Mouse (Mus musculus) adrenal gland, postnatal 25 days (tissue): ENCODE data around the gene Wdpcp. TPM values are rescaled to one million over a fixed set of nuclear protein-coding genes. Genes with fewer than 3 reads are reported as not detected.

Source experiments
- DNase-seq: peaks from one replicate; pipeline ENCODE4 v3.0.0; 2021; ENCODE audit warnings: mixed read lengths
- microRNA-seq, 2 experiments: library from miRNA; unstranded; fragments of <30 nt; microRNA quantifications; one replicate each; pipeline ENCODE4 v1.2.0; 2021
- total RNA-seq: library from RNA; stranded (reverse); gene quantifications from 2 replicates; pipeline ENCODE4 v1.2.3, GENCODE M21; 2021

Gene Wdpcp
- total RNA-seq, 1 experiment from 2014 or later: 12.5 TPM

DNA sequence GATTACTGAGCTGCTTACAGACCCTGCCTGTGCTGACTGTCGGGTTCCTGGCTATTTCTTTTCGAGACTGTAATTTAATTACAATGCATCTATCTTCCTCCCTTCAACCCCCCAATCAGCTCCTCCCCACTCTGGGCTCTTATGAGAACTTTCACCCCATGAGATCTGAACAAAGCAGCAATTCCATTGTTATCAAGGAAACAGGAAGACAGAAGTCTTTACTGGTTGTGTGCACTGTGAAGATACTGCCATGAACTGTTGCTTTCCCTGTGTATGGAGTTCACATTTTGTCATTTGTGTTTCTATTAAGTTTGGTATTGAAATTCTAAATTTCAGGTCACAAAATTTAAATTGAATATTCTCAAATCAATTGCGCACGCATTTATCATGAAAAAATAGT lies 177.5 kb downstream of the Wdpcp start:
- no peak for DNase-seq

DNA sequence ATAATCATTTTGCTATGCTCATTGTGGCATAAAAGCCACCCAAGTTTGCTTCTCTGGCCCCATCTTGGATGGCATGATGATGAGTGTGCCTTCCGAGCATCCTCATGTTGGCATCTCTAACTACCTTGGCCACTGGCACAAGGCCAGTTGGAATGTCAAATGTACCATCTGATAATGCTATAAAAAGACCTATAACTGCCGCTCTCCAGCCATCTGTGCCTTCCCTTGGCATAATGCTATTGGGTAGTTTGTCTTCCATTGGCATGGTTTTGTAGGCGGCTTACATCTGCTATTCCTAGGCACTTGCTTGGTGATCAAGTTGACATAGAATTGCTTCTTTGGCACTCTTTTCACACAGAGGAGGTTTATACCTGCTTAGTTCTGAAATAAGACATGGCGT lies 191.2 kb downstream of the Wdpcp start:
- no peak for DNase-seq

DNA sequence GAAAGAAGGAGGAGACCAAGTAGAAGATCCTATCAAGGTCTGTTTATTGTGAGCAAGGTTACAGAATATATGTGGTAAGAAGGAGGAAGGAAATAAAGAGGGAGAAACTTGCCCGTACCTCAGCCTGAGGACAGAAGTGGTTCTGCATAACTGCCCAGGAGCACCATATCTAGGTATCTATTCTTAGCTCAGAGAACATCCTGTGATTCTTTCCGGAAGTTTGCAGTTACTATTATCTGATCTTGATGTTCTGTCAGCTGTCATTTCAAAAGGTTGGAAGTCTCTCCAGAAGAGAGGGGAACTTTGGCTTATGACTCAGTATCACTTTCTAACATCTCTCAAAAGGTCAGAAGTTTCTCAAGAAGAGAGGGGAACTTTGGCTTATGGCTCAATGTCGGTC lies 216.8 kb downstream of the Wdpcp start:
- no peak for DNase-seq

DNA sequence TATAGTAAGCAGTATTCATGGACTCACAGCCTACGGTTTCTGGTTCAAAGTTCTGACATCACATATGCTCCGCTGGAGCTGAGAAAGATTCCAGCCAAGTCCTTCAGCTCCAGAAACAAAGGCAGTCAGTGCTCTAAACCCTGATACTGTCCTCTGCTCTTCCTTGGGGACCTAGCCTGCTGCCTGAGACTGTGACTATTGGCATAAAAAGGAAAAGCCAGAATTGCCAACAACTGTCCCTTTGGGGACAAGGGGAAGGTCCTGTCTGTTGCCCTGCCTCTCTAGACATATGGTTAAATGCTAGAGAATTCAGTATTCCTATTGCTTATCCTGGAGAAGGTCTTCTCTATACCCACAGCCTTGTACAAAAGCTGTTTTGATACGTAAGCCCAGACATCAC lies 252.9 kb downstream of the Wdpcp start:
- DNase-seq: no peak

DNA sequence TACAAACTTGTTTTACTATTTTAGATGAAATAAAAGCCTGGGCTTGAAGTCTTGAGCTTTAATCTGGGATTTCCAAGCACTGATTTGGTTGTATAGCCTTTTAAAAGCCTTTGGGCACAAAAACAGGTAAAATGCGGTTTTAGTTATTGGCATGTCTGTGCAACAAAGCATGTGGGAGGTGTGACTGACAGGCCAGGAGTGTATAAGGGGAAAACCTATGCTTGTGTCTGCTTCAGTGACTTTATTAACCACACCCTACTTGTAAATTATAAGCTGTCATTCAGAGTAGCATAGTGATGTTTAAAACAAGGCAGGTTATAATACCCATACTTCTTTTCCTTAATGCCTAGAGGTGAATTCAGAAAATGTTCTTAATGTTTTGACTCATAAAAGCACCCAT lies 254.5 kb downstream of the Wdpcp start:
- DNase-seq: no peak

DNA sequence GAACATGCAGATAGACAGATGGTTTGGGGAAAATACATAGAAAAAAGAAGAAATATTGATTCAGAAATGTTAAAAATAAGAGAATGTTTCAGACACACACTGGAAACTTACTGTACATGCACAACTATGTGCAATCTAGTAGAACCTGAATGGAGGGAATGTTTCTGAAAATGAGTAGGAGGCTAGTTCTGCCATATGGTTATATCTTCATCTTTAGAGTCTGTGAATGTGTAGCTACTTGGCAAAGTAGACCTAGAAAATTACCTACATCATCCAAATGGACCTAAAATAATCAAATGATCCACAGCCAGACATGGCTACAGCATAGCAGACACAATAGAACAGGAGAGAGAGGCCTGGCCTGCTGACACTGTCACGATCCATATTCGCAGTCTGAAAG lies 275.0 kb downstream of the Wdpcp start:
- no peak for DNase-seq

DNA sequence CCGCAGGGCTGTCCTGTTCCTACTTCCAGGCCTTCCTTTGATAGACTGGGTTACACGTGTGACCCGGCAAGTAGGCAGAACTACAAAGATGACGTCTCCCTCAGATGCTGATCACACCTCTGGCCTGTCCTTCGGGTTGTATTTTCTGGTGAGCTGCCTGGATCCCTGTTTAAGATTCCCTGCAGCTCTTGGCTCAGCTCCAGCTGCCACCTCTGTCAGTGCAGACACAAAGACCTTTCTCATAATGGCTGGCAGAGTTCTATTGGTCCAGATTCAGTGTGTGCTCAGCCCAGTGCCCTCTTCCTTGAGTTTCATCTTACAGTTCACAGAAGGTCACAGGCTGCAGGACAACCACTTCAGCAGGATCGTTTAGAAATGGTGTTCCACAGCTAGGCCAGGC lies 292.0 kb downstream of the Wdpcp start:
- peak; percentile 20 for DNase-seq

DNA sequence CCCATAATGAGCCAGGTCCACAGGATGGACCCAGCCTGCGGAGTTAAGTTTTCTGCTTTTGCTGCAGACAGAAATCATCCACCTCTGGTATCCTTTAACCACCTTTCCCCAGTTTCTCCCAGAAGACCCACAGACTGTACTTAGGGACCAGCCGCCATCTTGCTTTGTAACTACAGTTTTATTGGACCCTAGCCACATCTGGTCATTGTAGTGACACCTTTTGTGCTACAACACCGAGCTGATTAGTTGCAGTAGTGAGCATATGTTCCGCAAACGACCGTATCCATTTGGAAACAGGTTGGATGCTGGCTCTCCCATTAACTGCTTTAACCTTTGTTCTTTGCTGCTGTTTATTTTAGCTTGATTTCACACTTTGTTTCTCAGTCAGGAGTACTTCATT lies 292.5 kb downstream of the Wdpcp start:
- DNase-seq: no peak

DNA sequence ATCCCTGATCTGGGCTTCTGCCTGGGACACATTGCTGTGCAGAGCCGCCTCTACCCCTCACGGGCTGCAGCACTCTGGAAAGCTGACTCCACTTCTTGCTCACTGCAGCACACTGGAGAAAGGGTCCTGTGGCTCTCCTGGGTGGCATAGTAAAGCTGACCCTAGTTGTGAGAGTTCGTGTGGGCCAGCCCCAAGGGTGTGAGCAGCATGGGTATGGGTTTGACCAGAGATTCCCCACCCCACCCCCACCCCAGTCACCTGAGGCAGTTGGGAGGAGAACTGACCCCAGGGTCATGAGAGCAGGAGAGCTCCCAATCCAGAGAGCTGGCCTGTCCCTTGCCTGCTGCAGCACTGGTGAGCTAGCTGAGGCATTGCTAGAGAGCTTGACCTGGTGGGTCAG lies 296.6 kb downstream of the Wdpcp start:
- DNase-seq: no peak

DNA sequence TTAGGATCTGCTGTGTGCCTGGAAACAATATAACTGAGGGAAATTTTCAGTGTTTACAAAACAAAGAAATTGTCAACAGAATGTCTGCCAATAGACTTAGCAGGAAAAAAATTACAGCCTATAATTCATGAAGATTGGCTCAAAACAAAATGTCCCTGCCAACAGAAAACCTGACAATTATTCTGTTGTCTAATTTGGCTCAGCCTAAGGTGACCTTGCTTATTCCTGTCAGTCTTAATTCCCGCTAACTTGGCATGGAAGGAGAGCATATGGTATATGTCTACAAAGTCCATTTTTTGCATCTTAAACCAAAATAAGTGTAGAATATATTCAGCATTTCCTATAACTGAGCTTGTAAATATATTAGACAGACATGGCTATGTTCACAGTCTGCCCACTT lies 298.8 kb downstream of the Wdpcp start:
- DNase-seq: no peak

DNA sequence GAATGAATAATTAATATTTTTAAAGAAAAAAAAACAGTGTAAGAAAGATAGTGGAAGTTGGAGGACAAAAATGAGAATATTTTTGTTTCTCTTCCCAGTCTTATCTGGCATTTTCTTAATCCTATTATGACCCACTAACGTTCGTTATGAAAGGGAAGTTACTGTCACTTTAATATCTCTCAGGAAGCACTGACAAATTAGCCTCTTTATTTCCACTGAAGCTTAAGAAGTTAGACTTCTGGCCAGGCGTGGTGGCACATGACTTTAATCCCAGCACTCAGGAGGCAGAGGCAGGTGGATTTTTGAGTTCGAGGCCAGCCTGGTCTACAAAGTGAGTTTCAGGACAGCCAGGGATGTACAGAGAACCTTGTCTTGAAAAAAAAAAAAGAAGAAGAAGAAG lies 299.7 kb downstream of the Wdpcp start:
- no peak for DNase-seq

DNA sequence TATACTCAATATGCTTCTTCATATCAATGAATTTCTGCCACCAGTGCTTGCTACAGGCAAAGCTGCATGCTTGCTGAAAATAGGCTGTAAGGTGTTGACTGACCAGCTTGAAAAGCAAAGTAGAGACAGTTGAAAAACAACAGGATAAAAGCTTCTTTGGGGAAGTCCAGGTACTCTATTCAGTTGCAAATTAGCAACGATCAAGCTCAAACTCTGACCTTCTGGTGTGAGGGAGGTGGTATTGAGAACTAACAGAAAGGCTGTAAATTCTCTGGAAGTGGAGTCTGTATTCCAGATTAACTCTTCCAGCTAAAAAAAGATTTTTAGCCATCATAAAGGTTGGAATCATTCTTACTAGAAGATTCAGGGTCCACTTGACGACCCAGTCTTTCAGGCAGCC lies 303.0 kb downstream of the Wdpcp start:
- no peak for DNase-seq

DNA sequence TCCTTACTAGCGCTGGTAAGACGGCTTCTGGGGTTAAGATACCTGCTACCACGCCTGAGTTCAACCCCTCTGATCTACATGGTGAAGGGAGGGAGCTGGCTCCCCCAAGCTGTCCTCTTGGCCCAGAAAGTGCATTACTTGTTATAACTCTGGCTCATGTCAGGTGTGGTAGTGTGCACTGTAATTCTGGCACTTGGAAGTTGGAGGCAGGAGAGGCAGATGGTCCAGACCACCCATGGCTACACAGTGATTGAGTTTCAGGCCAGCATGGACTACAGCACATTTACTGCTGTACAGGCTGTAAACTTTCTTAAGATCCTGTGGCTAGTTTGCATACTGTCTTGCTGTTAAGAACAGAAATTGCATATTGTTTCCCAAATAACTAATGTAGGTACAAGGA lies 322.7 kb downstream of the Wdpcp start:
- no peak for DNase-seq

DNA sequence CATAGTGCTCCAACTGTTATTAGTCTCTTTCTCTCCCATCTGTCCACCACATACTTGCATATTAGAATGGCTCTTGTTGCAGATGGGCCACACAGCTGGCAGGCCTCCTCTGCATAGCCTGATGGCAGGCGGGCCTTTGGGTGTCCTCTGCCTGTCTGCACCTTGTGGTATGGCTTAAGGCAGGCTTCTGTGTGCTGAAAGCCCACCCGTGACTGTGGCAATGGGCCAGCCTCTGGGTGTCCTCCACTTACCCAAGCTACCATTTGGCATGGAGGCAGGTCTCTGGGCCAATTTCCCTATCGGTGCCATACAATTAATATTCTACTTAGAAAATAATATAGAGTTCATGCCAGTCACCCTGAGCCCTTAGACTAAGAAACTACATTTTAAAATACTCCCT lies 350.5 kb downstream of the Wdpcp start:
- no peak for DNase-seq

Small RNA genes lying within 50 kb of the gene (microRNA-seq; reads per million reads assigned to microRNA genes)
- gene Gm22990: 0 reads per million in 2 experiments

Other genes with a start within 250 kb of the Wdpcp start
- 84.2 and 86.7 TPM in 2 replicates for gene Ugp2, start 201.0 kb upstream of the Wdpcp start, total RNA-seq
- gene Mdh1, start 132 bp downstream of the Wdpcp start, total RNA-seq: 556 and 600 TPM in 2 replicates